Mouse (Mus musculus) intestine, embryonic 16.5 days (tissue): ENCODE measurements at regions not wholly inside any gene's neighbourhood (a gene's known extent, or its start where the extent isn't known, plus 50 kb on each side); places are given as distances from the start of the nearest gene placed in this dataset.
A peak's percentile ranks its signal among the peaks of the same experiment; 100 is the strongest.

Source experiments
- ATAC-seq: fragments of 200-750 bp; cut with Nextera tagmentation; 2 replicates; pipeline ENCODE4 v1.8.0; 2017; ENCODE audit warnings: moderate TSS enrichment, moderate library complexity
- H3K27ac ChIP-seq: fragments of 300-500 bp; sonication (generic); 2 replicates; pipeline ENCODE4 v1.5.1; 2014; ENCODE audit warnings: mild to moderate bottlenecking, low read length
- H3K27me3 ChIP-seq: fragments of 300-500 bp; sonication (generic); replicated peaks from 2 replicates; pipeline ENCODE4 v1.6.1; 2014; ENCODE audit warnings: low read length, control low read depth, mixed read lengths; ENCODE audit not compliant: control insufficient read depth, insufficient read depth
- H3K36me3 ChIP-seq: fragments of 300-500 bp; sonication (generic); 2 replicates; pipeline ENCODE4 v1.6.1; 2014; ENCODE audit warnings: low read length, control low read depth; ENCODE audit not compliant: control insufficient read depth, insufficient read depth
- H3K4me1 ChIP-seq: fragments of 300-500 bp; sonication (generic); 2 replicates; pipeline ENCODE4 v1.6.1; 2014; ENCODE audit warnings: low read length, control low read depth, mixed read lengths; ENCODE audit not compliant: control insufficient read depth, insufficient read depth
- H3K4me2 ChIP-seq: fragments of 300-500 bp; sonication (generic); 2 replicates; pipeline ENCODE4 v1.6.1; 2014; ENCODE audit warnings: low read depth, low read length, control low read depth
- H3K4me3 ChIP-seq: fragments of 300-500 bp; sonication (generic); 2 replicates; pipeline ENCODE4 v1.5.1; 2014; ENCODE audit warnings: mild to moderate bottlenecking, low read length
- H3K9ac ChIP-seq: fragments of 300-500 bp; sonication (generic); 2 replicates; pipeline ENCODE4 v1.6.1; 2014; ENCODE audit warnings: low read depth, low read length
- H3K9me3 ChIP-seq: fragments of 300-500 bp; sonication (generic); 2 replicates; pipeline ENCODE4 v1.6.1; 2016; ENCODE audit warnings: low read length, control low read depth; ENCODE audit not compliant: control insufficient read depth
- WGBS: fragments of 180-500 bp; shearing (Covaris S2); extraction: QIAGEN DNeasy Blood & Tissue Kit; methylation state at CpG from one replicate; pipeline ENCODE4 v1.1.7; 2014; 5-methylcytosine and 5-hydroxymethylcytosine counted together

DNA sequence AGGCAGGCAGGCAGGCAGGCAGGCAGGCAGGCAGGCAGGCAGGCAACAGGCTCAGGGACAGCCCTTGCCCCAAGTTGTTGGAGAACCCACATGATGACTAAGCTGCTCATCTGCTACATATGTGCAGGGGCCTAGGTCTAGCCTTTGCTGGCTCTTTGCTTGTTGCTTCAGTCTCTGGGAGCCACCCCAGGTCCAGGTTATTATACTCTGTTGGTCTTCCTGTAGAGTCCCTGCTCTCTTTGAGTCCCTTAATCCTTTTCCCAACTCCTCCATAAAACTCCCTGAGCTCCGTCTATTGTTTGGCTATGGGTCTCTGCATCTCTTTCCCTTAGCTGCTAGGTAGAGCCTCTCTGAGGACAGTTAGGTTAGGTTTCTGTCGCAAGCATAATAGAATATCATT, 189.8 kb upstream of the Gm5148 start:
- ATAC-seq: no peak
- H3K4me1 ChIP-seq: peaks cover 8% of the 10 kb centered on the region; the same call in 1 of the 2 replicates
- no peaks in the 10 kb centered on the region for H3K27me3 ChIP-seq
- WGBS: 94% methylated on average over 2 of the region's 2 CpGs
- no peaks in the 10 kb centered on the region for H3K36me3 ChIP-seq
- H3K9ac ChIP-seq: no peak overlapping the region
- no peak overlapping the region for H3K4me2 ChIP-seq
- no peaks in the 10 kb centered on the region for H3K9me3 ChIP-seq
- H3K27ac ChIP-seq: no peak overlapping the region
- H3K4me3 ChIP-seq: no peak overlapping the region

DNA sequence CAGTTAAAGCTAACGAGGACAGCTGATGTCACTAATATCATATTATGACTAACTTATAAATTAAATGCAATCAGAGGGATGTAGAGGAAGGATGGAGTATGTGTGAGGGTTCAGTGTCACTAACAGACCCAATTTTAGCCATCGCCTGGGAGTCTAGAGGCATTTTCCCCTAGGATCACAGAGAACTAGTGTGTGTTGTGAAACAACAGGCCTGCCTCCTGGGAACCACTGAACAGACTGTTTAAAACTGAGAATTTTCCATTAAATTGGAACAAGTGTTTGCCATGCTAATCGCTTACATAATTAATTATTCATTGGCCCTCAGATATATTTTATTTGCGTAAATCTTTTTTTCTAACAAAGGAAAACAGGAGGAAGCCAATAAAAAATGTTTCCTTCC, 185.5 kb upstream of the Gm5148 start:
- Histone ChIP-seq H3K36me3 (no peaks in the 10 kb centered on the region), H3K9me3 (no peaks in the 10 kb centered on the region), H3K4me2 (no peak overlapping the region), H3K4me1 (peaks cover 13% of the 10 kb centered on the region), H3K9ac (no peak overlapping the region), H3K27me3 (no peaks in the 10 kb centered on the region), H3K4me3 (no peak overlapping the region), H3K27ac (no peak overlapping the region)
- ATAC-seq: no peak
- 92% methylated on average over 4 of the region's 4 CpGs for WGBS

DNA sequence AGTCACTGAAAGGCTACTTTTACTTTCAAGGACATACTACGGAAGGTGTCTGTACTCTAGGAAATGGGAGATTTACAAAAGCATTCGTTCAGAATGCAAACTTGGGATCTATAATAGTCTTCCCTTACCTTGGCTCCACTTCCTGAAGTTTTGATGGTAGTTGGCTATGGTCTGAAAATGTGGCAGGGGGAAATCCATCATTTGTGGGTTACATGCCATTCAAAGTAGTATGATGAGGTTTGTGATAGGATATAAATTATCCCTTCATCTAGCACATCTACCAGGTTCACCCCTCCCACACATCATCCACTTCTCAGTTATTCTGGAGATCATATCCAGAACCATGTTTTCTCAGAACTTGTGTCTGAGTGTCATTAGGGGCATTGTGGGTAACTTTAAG, 184.7 kb upstream of the Gm5148 start:
- no peaks in the 10 kb centered on the region for H3K9me3 ChIP-seq
- no peak for ATAC-seq
- H3K36me3 ChIP-seq: no peaks in the 10 kb centered on the region
- H3K4me2 ChIP-seq: no peak overlapping the region
- no peaks in the 10 kb centered on the region for H3K27me3 ChIP-seq
- H3K4me1 ChIP-seq: peaks cover 13% of the 10 kb centered on the region
- H3K9ac ChIP-seq: no peak overlapping the region
- no peak overlapping the region for H3K27ac ChIP-seq
- WGBS: 86% methylated on average over 2 of the region's 2 CpGs
- no peak overlapping the region for H3K4me3 ChIP-seq

DNA sequence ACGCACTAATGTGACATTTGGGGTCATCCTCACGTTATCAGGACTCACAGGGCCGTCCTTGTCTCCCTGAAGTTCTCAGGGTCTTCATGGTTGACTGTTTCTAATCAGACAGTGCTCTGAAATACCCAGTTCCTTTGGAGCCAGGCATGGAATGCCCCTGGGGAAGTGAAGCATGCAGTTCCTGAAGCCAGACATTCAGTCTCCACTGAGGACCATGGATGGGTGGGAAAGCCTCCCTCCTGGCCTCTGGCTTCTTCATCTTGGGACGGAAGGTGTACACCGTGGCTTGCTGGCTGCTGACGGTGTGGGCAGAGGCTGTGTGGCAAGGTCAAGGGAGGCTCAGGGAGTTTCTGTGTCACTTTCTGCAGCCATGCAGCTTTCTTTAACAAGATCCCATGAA, 184.2 kb upstream of the Gm5148 start:
- no peaks in the 10 kb centered on the region for H3K9me3 ChIP-seq
- H3K27me3 ChIP-seq: no peaks in the 10 kb centered on the region
- H3K27ac ChIP-seq: no peak overlapping the region
- H3K9ac ChIP-seq: no peak overlapping the region
- H3K4me1 ChIP-seq: peaks cover 13% of the 10 kb centered on the region
- H3K4me3 ChIP-seq: no peak overlapping the region
- 71% methylated on average over 6 of the region's 6 CpGs for WGBS
- ATAC-seq: no peak
- H3K4me2 ChIP-seq: no peak overlapping the region
- no peaks in the 10 kb centered on the region for H3K36me3 ChIP-seq

DNA sequence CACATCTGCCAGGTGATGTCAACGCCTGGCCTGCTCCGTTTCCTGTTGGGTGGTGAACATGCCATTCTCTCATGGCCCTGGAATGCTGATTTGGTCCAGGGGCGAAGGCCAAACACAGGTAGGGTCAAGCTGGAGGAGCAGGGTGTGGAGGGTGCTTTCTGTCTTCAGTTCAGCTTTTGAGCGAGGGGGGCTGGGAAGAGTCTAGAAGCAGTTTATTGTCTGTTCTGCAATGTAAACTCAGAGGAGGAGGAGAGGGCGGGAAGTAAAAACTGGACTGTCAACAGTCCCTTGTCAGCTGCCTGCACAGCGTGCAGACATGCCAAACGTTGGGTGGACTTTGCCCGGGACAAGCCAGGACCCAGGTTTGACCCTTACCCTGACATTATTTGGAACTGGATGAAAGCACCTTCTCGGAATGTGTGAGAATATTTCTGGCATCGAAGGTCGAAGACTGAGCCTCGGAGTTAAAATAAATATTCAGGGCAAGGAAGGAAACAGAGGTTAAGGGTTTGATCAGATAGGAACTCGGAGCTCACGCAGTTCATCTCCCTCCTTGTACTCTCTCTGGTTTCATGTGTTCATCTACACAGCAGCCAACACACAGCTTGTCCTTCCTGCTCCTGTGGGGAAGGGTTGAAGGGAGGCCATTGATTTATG, 183.3 kb upstream of the Gm5148 start:
- H3K27me3 ChIP-seq: no peaks in the 10 kb centered on the region
- 11% methylated on average over 14 of the region's 14 CpGs for WGBS
- H3K4me3 ChIP-seq: no peak overlapping the region; the same call in 1 of the 2 replicates
- peak overlapping the region; percentile 34; the same call in 1 of the 2 replicates for H3K9ac ChIP-seq
- ATAC-seq: peak; percentile 87
- H3K4me2 ChIP-seq: peak overlapping the region; percentile 21; the same call in 1 of the 2 replicates
- peaks cover 13% of the 10 kb centered on the region for H3K4me1 ChIP-seq
- H3K36me3 ChIP-seq: no peaks in the 10 kb centered on the region
- no peaks in the 10 kb centered on the region for H3K9me3 ChIP-seq
- peak overlapping the region; percentile 56 for H3K27ac ChIP-seq

DNA sequence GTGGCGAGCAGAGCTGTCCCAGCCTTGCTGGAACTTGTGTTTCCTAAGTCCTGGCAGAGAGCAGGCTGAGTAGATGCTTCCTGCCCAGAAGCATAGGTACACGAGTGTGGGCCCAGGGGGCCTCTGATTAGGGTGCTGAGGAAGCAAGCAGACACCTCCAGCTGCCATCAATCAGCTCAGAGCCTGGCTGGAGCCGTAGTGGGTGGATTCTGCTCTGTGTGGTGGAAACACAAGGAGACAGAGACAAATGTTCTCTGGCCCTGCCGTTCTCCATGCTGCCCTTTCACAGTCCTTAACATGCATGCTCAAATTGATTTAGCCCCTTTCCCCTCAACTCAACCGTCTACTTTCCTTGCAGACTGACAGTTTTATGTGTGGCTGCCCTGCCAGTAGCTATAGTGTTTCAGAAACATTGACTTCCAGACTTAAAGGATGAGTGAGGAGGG, 182.5 kb upstream of the Gm5148 start:
- no peaks in the 10 kb centered on the region for H3K36me3 ChIP-seq
- no peak overlapping the region; the same call in 1 of the 2 replicates for H3K27ac ChIP-seq
- peak; percentile 65 for ATAC-seq
- no peaks in the 10 kb centered on the region for H3K9me3 ChIP-seq
- WGBS: 16% methylated on average over 5 of the region's 5 CpGs
- no peak overlapping the region for H3K4me3 ChIP-seq
- H3K4me1 ChIP-seq: peaks cover 13% of the 10 kb centered on the region
- H3K9ac ChIP-seq: no peak overlapping the region
- no peaks in the 10 kb centered on the region for H3K27me3 ChIP-seq
- H3K4me2 ChIP-seq: no peak overlapping the region

DNA sequence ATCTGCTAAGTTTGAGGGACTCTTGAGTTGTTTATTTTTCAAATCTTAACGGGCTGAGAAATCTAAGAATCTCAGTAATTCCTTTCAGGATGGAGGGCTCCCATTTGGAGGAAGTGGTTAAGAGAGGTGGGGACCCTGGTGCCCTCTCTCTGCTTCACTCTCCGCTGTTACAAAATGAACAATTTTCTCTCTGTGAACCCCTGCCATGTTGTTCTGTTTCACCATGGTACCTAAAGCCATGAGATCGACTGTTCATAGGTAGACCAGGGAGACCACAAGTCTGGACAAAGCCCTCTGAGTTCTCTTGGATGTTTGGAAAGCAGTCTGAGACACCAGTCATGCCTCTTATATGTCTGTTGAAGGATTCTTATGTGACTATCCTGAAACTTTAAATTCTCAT, 179.9 kb upstream of the Gm5148 start:
- Histone ChIP-seq H3K4me2 (no peak overlapping the region), H3K27ac (no peak overlapping the region), H3K9ac (no peak overlapping the region), H3K4me3 (no peak overlapping the region), H3K36me3 (no peaks in the 10 kb centered on the region), H3K9me3 (no peaks in the 10 kb centered on the region), H3K27me3 (no peaks in the 10 kb centered on the region), H3K4me1 (peaks cover 13% of the 10 kb centered on the region)
- ATAC-seq: no peak
- WGBS: 67% methylated on average over 3 of the region's 3 CpGs

DNA sequence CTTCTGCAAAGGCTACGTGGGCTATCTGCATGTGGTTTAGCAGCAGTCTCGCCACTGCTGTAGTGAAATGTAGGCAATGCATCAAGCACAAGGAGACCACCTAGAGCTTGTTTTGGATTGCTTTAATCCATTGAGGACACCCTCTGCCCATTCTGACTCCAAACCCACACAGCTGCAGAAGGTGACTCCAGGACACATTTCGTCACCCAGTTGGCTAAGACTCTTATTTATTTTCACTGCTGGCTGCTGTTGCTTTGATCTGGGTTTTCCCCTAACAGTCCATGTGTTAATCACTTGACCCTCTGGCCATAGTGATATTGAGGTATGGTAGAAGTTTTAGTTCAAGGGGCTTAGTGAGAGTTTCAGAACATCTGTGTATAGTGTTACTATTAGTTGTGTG, 179.2 kb upstream of the Gm5148 start:
- peaks cover 13% of the 10 kb centered on the region for H3K4me1 ChIP-seq

DNA sequence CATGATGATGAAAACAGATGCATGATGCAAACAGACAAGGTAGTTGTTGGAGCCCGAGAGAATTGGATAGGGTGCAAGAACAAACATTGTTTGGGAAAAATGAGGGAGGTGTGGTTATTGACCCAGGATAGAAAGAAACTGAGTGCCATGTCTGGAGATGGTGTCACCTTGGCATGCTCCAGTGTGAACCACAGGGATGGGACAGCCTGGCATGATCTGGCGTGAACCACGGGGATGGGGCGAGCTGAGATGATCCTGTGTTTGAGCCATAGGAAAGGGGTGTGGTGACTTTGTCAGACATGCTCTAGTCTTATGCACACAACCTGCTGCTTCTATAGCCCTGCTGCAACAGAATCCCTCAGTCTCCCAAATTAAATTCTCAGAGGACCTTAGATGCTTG, 178.7 kb upstream of the Gm5148 start:
- Histone ChIP-seq H3K4me3 (no peak overlapping the region), H3K9ac (no peak overlapping the region), H3K27me3 (no peaks in the 10 kb centered on the region), H3K9me3 (no peaks in the 10 kb centered on the region), H3K36me3 (no peaks in the 10 kb centered on the region), H3K27ac (no peak overlapping the region), H3K4me1 (peaks cover 13% of the 10 kb centered on the region), H3K4me2 (no peak overlapping the region)
- ATAC-seq: no peak
- 90% methylated on average over 4 of the region's 4 CpGs for WGBS

More for the DNA sequence above, 179.2 kb upstream of the Gm5148 start:
- no peak for ATAC-seq
- H3K9ac ChIP-seq: no peak overlapping the region
- H3K27ac ChIP-seq: no peak overlapping the region
- no peaks in the 10 kb centered on the region for H3K27me3 ChIP-seq
- no peak overlapping the region for H3K4me3 ChIP-seq
- WGBS: 79% methylated on average over 3 of the region's 3 CpGs
- no peaks in the 10 kb centered on the region for H3K36me3 ChIP-seq
- no peak overlapping the region for H3K4me2 ChIP-seq
- H3K9me3 ChIP-seq: no peaks in the 10 kb centered on the region

DNA sequence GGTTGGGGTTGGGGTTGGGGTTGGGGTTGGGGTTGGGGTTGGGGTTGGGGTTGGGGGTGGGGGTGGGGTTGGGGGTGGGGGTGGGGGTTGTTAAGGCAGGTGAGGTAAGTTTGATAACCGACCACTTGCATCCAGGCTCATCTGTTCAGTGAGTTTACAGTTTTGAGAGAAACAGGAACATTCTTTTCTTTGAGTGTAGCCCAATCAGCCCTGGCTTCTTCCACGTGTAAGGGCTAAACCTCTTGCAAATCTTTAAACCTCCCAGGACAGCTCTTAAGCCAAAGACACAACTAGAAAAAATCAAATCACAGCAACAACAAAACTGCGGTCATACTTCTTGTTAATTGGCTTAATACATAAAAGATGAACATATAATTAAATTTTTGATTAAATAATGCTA, 173.1 kb upstream of the Gm5148 start:
- Histone ChIP-seq H3K4me1 (0 out of 2 replicates have a peak, but pooled peaks cover 4% of the 10 kb centered on the region), H3K4me2 (no peak overlapping the region), H3K4me3 (no peak overlapping the region), H3K36me3 (no peaks in the 10 kb centered on the region), H3K9ac (no peak overlapping the region), H3K9me3 (0 out of 2 replicates have a peak, but pooled peaks cover 3% of the 10 kb centered on the region), H3K27me3 (no peaks in the 10 kb centered on the region), H3K27ac (no peak overlapping the region)
- no peak for ATAC-seq
- 48% methylated on average over 3 of the region's 3 CpGs for WGBS
